Mouse (Mus musculus) large intestine, adult 2 months (tissue): ENCODE data around the gene B4galt4. TPM values are rescaled to one million over a fixed set of nuclear protein-coding genes. Genes with fewer than 3 reads are reported as not detected.
"Not testable (repeated sequence)": the region's sequence is repeated elsewhere in the genome, so short reads cannot be mapped to it uniquely, and the experiment has no call there.

Source experiments
- DNase-seq: peaks from one replicate; pipeline ENCODE4 v3.0.0-alpha.2; 2012; ENCODE audit warnings: low read depth, low spot score
- WGBS: fragments of 180-500 bp; shearing (Covaris S2); methylation state at CpG from one replicate; pipeline ENCODE4 v1.1.7; 2018; 5-methylcytosine and 5-hydroxymethylcytosine counted together
- polyA plus RNA-seq: library from polyadenylated mRNA; depleted of rRNA; stranded (reverse); fragments of >200 nt; gene quantifications from 2 replicates; pipeline ENCODE4 v1.2.3, GENCODE M21; 2012; rRNA removed

Gene B4galt4
- 14.7 and 17.8 TPM in 2 replicates for polyA plus RNA-seq

GRCm38 (mm10) chr16:38742113-38742658, at the start of gene B4galt4:
Gene B4galt4 (plus strand): TSS chr16:38742264.
- DNase-seq: no peak
- under 1% methylated on average over 69 of the region's 69 CpGs for WGBS

GRCm38 (mm10) chr16:38694906-38695540, 47.0 kb upstream of the B4galt4 start:
- WGBS: 85% methylated on average over 6 of the region's 6 CpGs

GRCm38 (mm10) chr16:38695557-38695956, 46.5 kb upstream of the B4galt4 start:
- 85% methylated on average over 5 of the region's 5 CpGs for WGBS

More at GRCm38 (mm10) chr16:38694906-38695540, 47.0 kb upstream of the B4galt4 start:
- DNase-seq: no peak

GRCm38 (mm10) chr16:38697611-38698010, 44.5 kb upstream of the B4galt4 start:
- no peak for DNase-seq
- 83% methylated on average over 5 of the region's 5 CpGs for WGBS

More at GRCm38 (mm10) chr16:38695557-38695956, 46.5 kb upstream of the B4galt4 start:
- no peak for DNase-seq

- no peak for DNase-seq
- 40% methylated on average over 16 of the region's 16 CpGs for WGBS
These were observed 41.5 kb upstream of the B4galt4 start for GRCm38 (mm10) chr16:38700392-38701162.

- 65% methylated on average over 9 of the region's 9 CpGs for WGBS
- no peak for DNase-seq
These were observed 40.4 kb upstream of the B4galt4 start for GRCm38 (mm10) chr16:38701492-38702185.

- DNase-seq: no peak
- WGBS: 86% methylated on average over 3 of the region's 3 CpGs
These were observed 39.7 kb upstream of the B4galt4 start for GRCm38 (mm10) chr16:38702316-38702715.

GRCm38 (mm10) chr16:38703501-38703900, 38.6 kb upstream of the B4galt4 start:
- 55% methylated on average over 6 of the region's 6 CpGs for WGBS
- no peak for DNase-seq

- 65% methylated on average over 9 of the region's 9 CpGs for WGBS
- no peak for DNase-seq
These were observed 36.4 kb upstream of the B4galt4 start for GRCm38 (mm10) chr16:38705531-38706281.

GRCm38 (mm10) chr16:38706782-38707181, 35.3 kb upstream of the B4galt4 start:
- no peak for DNase-seq

GRCm38 (mm10) chr16:38708962-38709520, 33.0 kb upstream of the B4galt4 start:
- DNase-seq: no peak

More at GRCm38 (mm10) chr16:38706782-38707181, 35.3 kb upstream of the B4galt4 start:
- 70% methylated on average over 7 of the region's 7 CpGs for WGBS

GRCm38 (mm10) chr16:38711245-38711644, 30.8 kb upstream of the B4galt4 start:
- DNase-seq: no peak
- 50% methylated on average over 4 of the region's 4 CpGs for WGBS

More at GRCm38 (mm10) chr16:38708962-38709520, 33.0 kb upstream of the B4galt4 start:
- 69% methylated on average over 7 of the region's 7 CpGs for WGBS

- DNase-seq: no peak
- WGBS: 6% methylated on average over 12 of the region's 12 CpGs
These were observed 30.0 kb upstream of the B4galt4 start for GRCm38 (mm10) chr16:38712105-38712504.

- peak; percentile 32 for DNase-seq
- WGBS: under 1% methylated on average over 74 of the region's 74 CpGs
These were observed 29.3 kb upstream of the B4galt4 start, which contains the start of gene Arhgap31 for GRCm38 (mm10) chr16:38712581-38713403. Gene Arhgap31 (minus strand): TSS chr16:38713274.

GRCm38 (mm10) chr16:38713404-38714258, 28.4 kb upstream of the B4galt4 start:
- peak; percentile 38 for DNase-seq
- 6% methylated on average over 17 of the region's 17 CpGs for WGBS

- 21% methylated on average over 11 of the region's 12 CpGs for WGBS
- DNase-seq: not testable (repeated sequence)
These were observed 27.9 kb upstream of the B4galt4 start for GRCm38 (mm10) chr16:38714259-38714526.

- DNase-seq: no peak
- whole genome bisulfite sequencing: 94% methylated on average over 9 of the region's 9 CpGs
These were observed 20.7 kb upstream of the B4galt4 start for GRCm38 (mm10) chr16:38721377-38721776.
